Mouse (Mus musculus) liver, postnatal 0 days (tissue): ENCODE measurements around the gene Mrps27.

Experiments
- CTCF ChIP-seq: sonication (generic); IDR thresholded peaks from 2 replicates; pipeline ENCODE4 v1.5.1; 2016; ENCODE audit warnings: antibody characterized with exemption, low read depth
- EP300 ChIP-seq: IDR thresholded peaks from 2 replicates; pipeline ENCODE4 v1.6.1; 2016; ENCODE audit warnings: antibody characterized with exemption, low read depth, mild to moderate bottlenecking

DNA sequence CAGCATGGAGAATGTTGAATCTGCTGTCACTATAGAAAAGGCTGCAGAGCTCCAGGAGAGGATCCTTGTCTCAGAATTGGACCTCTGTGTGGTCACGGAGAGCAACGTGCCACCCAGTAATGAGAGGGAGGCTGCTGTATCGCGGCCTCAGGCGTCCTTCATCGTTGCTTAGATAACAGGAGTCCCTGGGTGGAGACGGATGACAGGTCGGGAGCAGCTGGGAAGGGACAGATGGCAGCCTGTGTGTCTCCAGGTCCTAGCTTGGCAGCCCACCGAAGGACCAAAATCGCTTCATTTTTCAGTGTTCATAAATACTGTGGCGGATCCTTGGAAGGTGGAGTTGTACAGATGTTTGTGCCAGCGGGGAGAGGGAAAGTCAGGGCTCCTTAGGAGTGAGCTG is 24.5 kb downstream of the Mrps27 start:
- TF ChIP-seq CTCF: no peak
- no peak for TF ChIP-seq EP300
